Mouse (Mus musculus): ENCODE measurements around the gene Ppig.

- TF ChIP-seq CTCF (IDR thresholded peaks at IDR 0.05; ENCODE audit: low read depth, low read length) (no peak), POLR2A (IDR thresholded peaks at IDR 0.05; ENCODE audit: extremely low read depth, insufficient read depth, low read length) (peak; percentile 46; the same call in 1 of the 2 replicates)
Observed at GRCm38 (mm10) chr2:69722650-69723518, 539 bp downstream of the Ppig start.
